Mouse (Mus musculus) kidney, embryonic 14.5 days (tissue): ENCODE measurements around the gene Gys1. TPM values are rescaled to one million over a fixed set of nuclear protein-coding genes. Genes with fewer than 3 reads are reported as not detected.

ENCODE experiments used
- ATAC-seq: fragments of 200-750 bp; cut with Nextera tagmentation; 2 replicates; pipeline ENCODE4 v1.8.0; 2017; ENCODE audit warnings: moderate number of reproducible peaks, mild to moderate bottlenecking, moderate TSS enrichment, moderate library complexity; ENCODE audit not compliant: low FRiP score, low TSS enrichment
- H3K27ac ChIP-seq: fragments of 300-500 bp; sonication (generic); 2 replicates; pipeline ENCODE4 v1.5.1; 2014; ENCODE audit warnings: low read depth, mild to moderate bottlenecking, low read length, moderate library complexity, mixed read lengths
- H3K27me3 ChIP-seq: fragments of 300-500 bp; sonication (generic); 2 replicates; pipeline ENCODE4 v1.6.1; 2014; ENCODE audit warnings: mild to moderate bottlenecking, low read length; ENCODE audit not compliant: control insufficient read depth, insufficient read depth
- H3K36me3 ChIP-seq: fragments of 300-500 bp; sonication (generic); 2 replicates; pipeline ENCODE4 v1.6.1; 2014; ENCODE audit warnings: low read length, mixed read lengths; ENCODE audit not compliant: control insufficient read depth, insufficient read depth
- H3K4me1 ChIP-seq: fragments of 300-500 bp; sonication (generic); 2 replicates; pipeline ENCODE4 v1.6.1; 2014; ENCODE audit warnings: low read length, mixed read lengths; ENCODE audit not compliant: control insufficient read depth, insufficient read depth
- H3K4me2 ChIP-seq: fragments of 300-500 bp; sonication (generic); replicated peaks from 2 replicates; pipeline ENCODE4 v1.6.1; 2014; ENCODE audit warnings: low read depth, mild to moderate bottlenecking, low read length
- H3K4me3 ChIP-seq: fragments of 300-500 bp; sonication (generic); 2 replicates; pipeline ENCODE4 v1.5.1; 2014; ENCODE audit warnings: mild to moderate bottlenecking, low read length
- H3K9ac ChIP-seq: fragments of 300-500 bp; sonication (generic); 2 replicates; pipeline ENCODE4 v1.6.1; 2014; ENCODE audit warnings: low read depth, mild to moderate bottlenecking, low read length, moderate library complexity
- H3K9me3 ChIP-seq: fragments of 300-500 bp; sonication (generic); 2 replicates; pipeline ENCODE4 v1.6.1; 2016; ENCODE audit warnings: low read length; ENCODE audit not compliant: control insufficient read depth
- WGBS: fragments of 180-500 bp; shearing (Covaris S2); extraction: QIAGEN DNeasy Blood & Tissue Kit; methylation state at CpG from one replicate; pipeline ENCODE4 v1.1.7; 2014; 5-methylcytosine and 5-hydroxymethylcytosine counted together
- polyA plus RNA-seq: library from polyadenylated mRNA; unstranded; fragments of >200 nt; fragmentation: Nextera tagmentation; extraction: Ambion mirVana; gene quantifications from 2 replicates; pipeline ENCODE4 v1.2.1, GENCODE M21; 2014

Gys1 gene
- polyA plus RNA-seq, 1 experiment from 2014 or later, result 35.0 TPM

- H3K4me1 ChIP-seq, result peaks cover 21% of the 10 kb centered on the region
- H3K4me3 ChIP-seq, result peak within 1 kb of the TSS; percentile 55
- no peaks in the 10 kb centered on the region for H3K36me3 ChIP-seq
- H3K9me3 ChIP-seq, result no peaks in the 10 kb centered on the region
- peak; percentile 47 for ATAC-seq
- no peak within 1 kb of the TSS; the same call in 1 of the 2 replicates for H3K27ac ChIP-seq
- 2% methylated on average over 44 of the region's 45 CpGs for WGBS
- H3K9ac ChIP-seq, result peak within 1 kb of the TSS; percentile 58
- H3K27me3 ChIP-seq, result peaks cover 86% of the 10 kb centered on the region
- peak within 1 kb of the TSS; percentile 93 for H3K4me2 ChIP-seq
These were observed 21.4 kb upstream of the Gys1 start, which contains the start of gene Ntf5 for GRCm38 (mm10) chr7:45413113-45413863. Gene Ntf5 (plus strand): TSS chr7:45413695.

DNA sequence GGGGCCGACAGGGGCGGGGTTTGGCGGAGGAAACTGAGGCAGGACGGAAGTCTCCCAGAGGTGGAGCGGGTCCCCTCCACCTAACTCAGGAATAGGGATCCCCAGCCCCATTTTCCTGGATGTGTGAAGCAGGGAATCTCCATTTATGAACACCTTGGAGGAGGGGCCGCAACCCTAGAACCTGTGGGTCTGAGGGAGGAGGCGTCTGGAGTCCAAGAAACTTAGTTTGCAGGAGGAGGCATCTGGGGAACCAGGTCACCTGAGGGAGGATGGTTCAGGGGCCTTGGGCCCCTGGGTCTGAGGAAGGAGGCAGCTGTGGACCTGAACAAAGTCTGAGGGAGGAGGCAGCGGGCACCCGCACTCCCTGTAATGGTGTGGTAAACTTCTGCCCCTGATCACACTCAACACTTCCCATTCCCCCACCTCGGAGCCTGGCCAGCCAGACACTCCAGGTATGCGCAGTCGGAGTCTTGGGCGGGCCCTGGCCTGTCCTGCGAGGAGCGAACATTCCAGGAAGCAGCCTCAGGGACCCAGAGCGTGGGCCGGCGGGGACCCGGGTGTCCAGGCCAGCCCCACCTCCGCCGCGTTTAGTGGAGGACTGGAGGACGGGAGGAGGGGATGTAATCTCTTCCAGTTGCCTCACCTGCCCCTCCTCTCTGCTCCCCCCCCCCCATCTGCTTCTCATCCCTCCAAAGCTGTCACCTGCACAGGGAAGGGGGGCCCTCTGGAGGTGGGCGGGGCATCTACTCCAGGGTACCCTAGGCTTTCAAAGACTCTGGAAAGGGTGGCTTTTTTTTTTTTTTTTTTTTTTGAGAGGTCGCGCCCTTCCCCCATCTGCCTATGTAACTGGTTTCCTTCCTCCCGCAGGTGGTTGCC lies 20.5 kb upstream of the Gys1 start:
- Histone ChIP-seq H3K4me2 (peak overlapping the region; percentile 93), H3K4me1 (peaks cover 22% of the 10 kb centered on the region), H3K27me3 (peaks cover 83% of the 10 kb centered on the region), H3K36me3 (no peaks in the 10 kb centered on the region), H3K9ac (peak overlapping the region; percentile 58), H3K27ac (no peak overlapping the region), H3K9me3 (no peaks in the 10 kb centered on the region), H3K4me3 (peak overlapping the region; percentile 55)
- ATAC-seq, result peak; percentile 44
- 1% methylated on average over 27 of the region's 27 CpGs for WGBS

DNA sequence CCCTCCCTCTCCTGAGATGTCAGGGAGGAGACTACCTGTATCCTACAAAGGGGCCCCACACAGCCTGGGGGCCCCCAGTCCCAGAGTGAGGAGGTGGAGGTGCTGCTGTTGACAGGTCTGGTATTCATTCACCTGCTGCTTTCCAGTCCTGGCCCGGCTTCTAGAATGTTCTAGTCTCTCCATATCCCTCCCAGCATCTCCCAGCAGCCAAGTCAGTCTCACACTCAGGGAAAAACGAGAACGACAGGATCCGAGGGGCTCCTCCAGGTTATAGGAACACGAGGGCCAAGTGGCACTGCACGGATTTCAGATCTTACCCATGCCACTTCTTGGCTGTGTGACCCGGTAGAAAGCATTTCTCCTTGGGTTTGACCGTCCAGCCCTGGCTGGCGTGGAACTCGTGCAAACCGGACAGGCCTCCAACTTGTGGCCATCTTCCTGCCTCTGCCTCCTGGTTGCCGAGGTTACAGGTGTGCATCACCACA lies 19.9 kb upstream of the Gys1 start:
- Histone ChIP-seq H3K27me3 (peaks cover 80% of the 10 kb centered on the region), H3K4me2 (peak overlapping the region; percentile 93), H3K9ac (no peak overlapping the region), H3K4me3 (peak overlapping the region; percentile 18; the same call in 1 of the 2 replicates), H3K4me1 (peaks cover 22% of the 10 kb centered on the region), H3K36me3 (no peaks in the 10 kb centered on the region), H3K27ac (no peak overlapping the region), H3K9me3 (no peaks in the 10 kb centered on the region)
- WGBS, result 34% methylated on average over 12 of the region's 12 CpGs
- no peak for ATAC-seq

DNA sequence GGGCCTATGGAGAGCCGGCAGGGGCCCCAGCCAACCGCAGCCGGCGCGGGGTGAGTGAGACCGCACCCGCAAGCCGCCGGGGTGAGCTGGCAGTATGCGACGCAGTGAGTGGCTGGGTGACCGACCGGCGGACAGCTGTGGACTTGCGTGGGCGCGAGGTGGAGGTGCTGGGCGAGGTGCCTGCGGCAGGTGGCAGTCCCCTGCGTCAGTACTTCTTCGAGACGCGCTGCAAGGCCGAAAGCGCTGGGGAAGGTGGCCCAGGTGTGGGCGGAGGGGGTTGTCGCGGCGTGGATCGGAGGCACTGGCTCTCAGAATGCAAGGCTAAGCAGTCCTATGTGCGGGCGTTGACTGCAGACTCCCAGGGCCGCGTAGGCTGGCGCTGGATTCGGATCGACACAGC lies 19.0 kb upstream of the Gys1 start:
- peak overlapping the region; percentile 18 for H3K4me3 ChIP-seq
- peaks cover 75% of the 10 kb centered on the region for H3K27me3 ChIP-seq
- H3K36me3 ChIP-seq, result peaks cover under 1% of the 10 kb centered on the region; the same call in 1 of the 2 replicates
- H3K27ac ChIP-seq, result no peak overlapping the region
- 0 out of 2 replicates have a peak overlapping the region, but pooled peaks have one; percentile 2 for H3K9ac ChIP-seq
- WGBS, result 6% methylated on average over 37 of the region's 37 CpGs
- H3K9me3 ChIP-seq, result no peaks in the 10 kb centered on the region
- peak overlapping the region; percentile 13; the same call in 1 of the 2 replicates for H3K4me2 ChIP-seq
- peaks cover 22% of the 10 kb centered on the region for H3K4me1 ChIP-seq
- no peak for ATAC-seq

DNA sequence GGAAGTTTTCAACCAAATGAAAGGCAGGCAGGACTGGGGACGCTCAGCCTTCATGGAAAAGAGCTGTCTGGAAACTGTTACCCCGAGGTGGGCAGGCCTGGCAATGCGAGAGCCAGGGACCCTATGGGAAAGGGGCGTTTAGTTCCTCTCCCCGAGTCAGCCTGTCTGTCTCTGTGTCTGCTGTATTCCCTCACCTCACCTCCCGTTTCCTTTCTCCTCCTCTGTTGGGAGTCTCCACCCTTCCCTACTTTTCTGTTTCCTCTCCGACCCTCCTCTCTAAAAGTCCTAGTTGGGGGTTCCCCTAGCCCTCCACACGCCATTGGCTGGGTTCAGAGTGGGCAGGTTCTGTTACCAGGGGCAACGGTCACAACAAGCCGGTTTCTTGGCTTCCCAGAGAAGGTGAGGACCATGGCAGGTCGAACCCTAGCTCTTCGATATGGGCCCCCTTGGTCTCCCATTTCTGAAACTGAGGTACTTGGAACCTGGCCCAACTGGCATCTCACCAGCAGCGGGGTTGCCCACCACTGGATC lies 16.6 kb upstream of the Gys1 start:
- Histone ChIP-seq H3K4me2 (peak overlapping the region; percentile 5; the same call in 1 of the 2 replicates), H3K4me1 (peaks cover 21% of the 10 kb centered on the region), H3K4me3 (no peak overlapping the region), H3K27me3 (peaks cover 58% of the 10 kb centered on the region), H3K9ac (no peak overlapping the region), H3K27ac (no peak overlapping the region), H3K9me3 (no peaks in the 10 kb centered on the region), H3K36me3 (peaks cover 25% of the 10 kb centered on the region)
- 9% methylated on average over 13 of the region's 13 CpGs for WGBS
- ATAC-seq, result no peak

GRCm38 (mm10) chr7:45419859-45420614 lies 14.6 kb upstream of the Gys1 start:
- Histone ChIP-seq H3K9me3 (no peaks in the 10 kb centered on the region), H3K27me3 (peaks cover 39% of the 10 kb centered on the region), H3K36me3 (peaks cover 45% of the 10 kb centered on the region), H3K27ac (no peak overlapping the region), H3K4me1 (peaks cover 14% of the 10 kb centered on the region), H3K4me2 (peak overlapping the region; percentile 24; the same call in 1 of the 2 replicates), H3K4me3 (no peak overlapping the region), H3K9ac (no peak overlapping the region)
- 8% methylated on average over 27 of the region's 27 CpGs for WGBS
- ATAC-seq, result no peak

- 55% methylated on average over 6 of the region's 6 CpGs for WGBS
- peaks cover 10% of the 10 kb centered on the region for H3K4me1 ChIP-seq
- no peak for ATAC-seq
- no peaks in the 10 kb centered on the region for H3K9me3 ChIP-seq
- no peak within 1 kb of the TSS for H3K9ac ChIP-seq
- no peak within 1 kb of the TSS for H3K4me3 ChIP-seq
- H3K4me2 ChIP-seq, result peak within 1 kb of the TSS; percentile 24; the same call in 1 of the 2 replicates
- peaks cover 34% of the 10 kb centered on the region for H3K27me3 ChIP-seq
- peaks cover 50% of the 10 kb centered on the region for H3K36me3 ChIP-seq
- H3K27ac ChIP-seq, result no peak within 1 kb of the TSS
These were observed 14.1 kb upstream of the Gys1 start, which contains the start of gene Lhb for GRCm38 (mm10) chr7:45420615-45420919. Gene Lhb (plus strand): TSS chr7:45420820.

- WGBS, result 89% methylated on average over 13 of the region's 14 CpGs
- Histone ChIP-seq H3K27me3 (peaks cover 27% of the 10 kb centered on the region), H3K9ac (no peak overlapping the region), H3K4me1 (peaks cover 8% of the 10 kb centered on the region), H3K27ac (no peak overlapping the region), H3K4me3 (no peak overlapping the region), H3K36me3 (peaks cover 54% of the 10 kb centered on the region), H3K4me2 (no peak overlapping the region), H3K9me3 (no peaks in the 10 kb centered on the region)
- ATAC-seq, result no peak
These were observed 13.4 kb upstream of the Gys1 start for GRCm38 (mm10) chr7:45421194-45421593.
